In genomic region chr14:57268900-57269299, GRCm38 (mm10) we compare ENCODE assay signal across 22 mouse cellular contexts.
"Had no signal": no experiment of that assay in that cellular context is flagged by ENCODE, and none has a peak within 500 bp of the region (broad histone marks: within the 10 kb centered on the region; RNA-seq: fewer than 3 reads in every experiment).

No protein-coding gene starts in this region.

- H3K4me3 ChIP-seq: gastrocnemius, adult 2 months; heart, embryonic 10.5 days; heart, embryonic 12.5 days; hindbrain, embryonic 10.5 days; hindbrain, embryonic 12.5 days; kidney, embryonic 15.5 days; layer of hippocampus, adult 2 months; left cerebral cortex, adult 2 months; limb, embryonic 10.5 days; limb, embryonic 12.5 days had no signal

- H3K9me3 ChIP-seq: heart, embryonic 10.5 days; heart, embryonic 12.5 days; hindbrain, embryonic 10.5 days; hindbrain, embryonic 12.5 days; kidney, embryonic 15.5 days; limb, embryonic 10.5 days; limb, embryonic 12.5 days had no signal

- ATAC-seq: hindbrain, embryonic 16.5 days; inflammation-experienced regulatory T-cells, adult 6 months had no signal

- H3K27me3 ChIP-seq: hindbrain, embryonic 12.5 days; kidney, embryonic 15.5 days; limb, embryonic 12.5 days had no signal

- H3K4me1 ChIP-seq: hindbrain, embryonic 12.5 days; kidney, embryonic 15.5 days; limb, embryonic 10.5 days; limb, embryonic 12.5 days had no signal

- H3K9ac ChIP-seq: heart, embryonic 12.5 days; hindbrain, embryonic 12.5 days; hindbrain, embryonic 14.5 days; kidney, embryonic 15.5 days; limb, embryonic 12.5 days had no signal

- H3K4me2 ChIP-seq: heart, embryonic 12.5 days; hindbrain, embryonic 12.5 days; hindbrain, embryonic 14.5 days; kidney, embryonic 15.5 days; limb, embryonic 12.5 days; liver, embryonic 11.5 days had no signal

- H3K27ac ChIP-seq: gastrocnemius, adult 2 months; heart, embryonic 10.5 days; hindbrain, embryonic 10.5 days; hindbrain, embryonic 12.5 days; hindbrain, embryonic 14.5 days; kidney, embryonic 15.5 days; kidney, postnatal 0 days; layer of hippocampus, adult 2 months; left cerebral cortex, adult 2 months; limb, embryonic 10.5 days; limb, embryonic 12.5 days had no signal

- H3K36me3 ChIP-seq: heart, embryonic 10.5 days; heart, embryonic 12.5 days; hindbrain, embryonic 10.5 days; hindbrain, embryonic 12.5 days; kidney, embryonic 15.5 days; limb, embryonic 10.5 days; limb, embryonic 12.5 days had no signal

- DNase-seq: gastrocnemius, adult 2 months; gastrocnemius, postnatal 10 days; gastrocnemius, postnatal 25 days; heart, adult 18-20 months; heart, postnatal 10 days; heart, postnatal 4 days; kidney, postnatal 4 days; liver had no signal
